Mouse (Mus musculus): ENCODE data around the gene Gja8. TPM values are rescaled to one million over a fixed set of nuclear protein-coding genes. Genes with fewer than 3 reads are reported as not detected.

The Gja8 gene
- polyA plus RNA-seq, 1 experiment from 2014 or later, result 0.04 TPM

DNA sequence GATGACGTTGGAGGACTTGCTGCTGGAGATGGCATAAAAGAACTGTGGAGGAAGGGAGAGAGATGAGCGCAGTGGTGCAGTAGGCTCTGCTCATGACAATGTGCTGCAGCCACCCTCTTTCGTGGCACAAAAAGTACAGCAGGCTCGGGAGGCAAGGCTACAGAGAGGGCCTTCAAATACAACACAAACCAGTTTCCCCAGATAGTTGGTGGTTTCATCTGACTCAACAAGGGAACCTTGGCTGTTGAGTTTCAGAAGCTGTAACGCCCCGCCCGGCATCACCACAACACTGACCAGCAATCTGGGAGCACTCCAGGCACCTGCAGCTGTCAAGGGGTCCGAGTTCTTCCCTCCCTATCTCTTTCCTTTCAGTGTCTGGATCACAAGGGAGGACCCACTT, 53.3 kb downstream of the Gja8 start:
- H3K9ac ChIP-seq, result no peak overlapping the region
- no peak overlapping the region for H3K4me2 ChIP-seq
- no peak overlapping the region for H3K27ac ChIP-seq
- H3K4me1 ChIP-seq, result no peaks in the 10 kb centered on the region
- H3K27me3 ChIP-seq (replicated peaks), result no peaks in the 10 kb centered on the region
- WGBS, result 96% methylated on average over 8 of the region's 8 CpGs
- peaks cover 41% of the 10 kb centered on the region for H3K36me3 ChIP-seq (replicated peaks)
- no peak overlapping the region for H3K4me3 ChIP-seq
- H3K9me3 ChIP-seq, result no peaks in the 10 kb centered on the region
- no peak for ATAC-seq (replicated peaks)

DNA sequence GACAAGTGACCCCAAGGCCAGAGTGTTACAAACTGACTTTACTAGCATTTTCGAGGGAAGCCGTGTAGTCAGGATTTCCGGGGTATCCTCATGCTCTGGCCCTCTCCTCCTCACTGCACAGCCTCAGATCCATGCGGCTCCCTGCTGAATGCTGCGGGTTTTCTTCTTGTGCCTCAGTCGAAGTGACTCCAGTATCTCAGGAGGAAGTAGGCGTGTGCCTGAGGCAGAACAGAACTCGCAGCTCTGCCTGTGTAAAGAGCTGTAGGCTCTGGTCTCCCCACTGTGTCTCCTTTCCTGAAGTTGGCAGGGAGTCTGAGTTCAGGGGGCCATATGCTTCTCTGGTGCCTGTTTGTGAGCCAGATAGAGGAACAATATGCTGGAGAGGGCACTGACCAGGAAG, 54.8 kb downstream of the Gja8 start:
- Histone ChIP-seq H3K4me3 (no peak overlapping the region), H3K27ac (no peak overlapping the region), H3K27me3 (replicated peaks) (no peaks in the 10 kb centered on the region), H3K9ac (no peak overlapping the region), H3K36me3 (replicated peaks) (peaks cover 41% of the 10 kb centered on the region), H3K4me2 (no peak overlapping the region), H3K9me3 (no peaks in the 10 kb centered on the region), H3K4me1 (no peaks in the 10 kb centered on the region)
- no peak for ATAC-seq (replicated peaks)
- WGBS, result 90% methylated on average over 8 of the region's 8 CpGs

DNA sequence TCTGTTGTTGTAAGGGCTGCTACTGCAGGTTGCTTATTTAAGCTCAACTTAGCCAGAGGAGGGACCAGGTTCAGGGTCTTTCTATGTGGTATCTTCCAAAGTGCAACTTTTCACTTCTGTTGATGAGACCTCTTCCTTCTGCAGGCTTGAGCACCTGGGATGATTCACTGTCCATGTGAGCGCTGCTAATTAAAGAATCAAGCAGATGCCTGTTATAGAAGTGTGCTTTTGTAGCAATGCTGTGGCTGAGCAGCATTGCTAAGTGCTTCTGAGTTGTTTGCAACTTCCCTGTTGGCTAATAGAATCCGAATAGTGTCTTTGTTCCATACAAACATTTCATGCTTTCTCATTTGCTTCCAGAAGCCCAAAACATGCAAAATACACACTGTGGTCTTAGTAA, 55.5 kb downstream of the Gja8 start:
- peaks cover 41% of the 10 kb centered on the region for H3K36me3 ChIP-seq (replicated peaks)

DNA sequence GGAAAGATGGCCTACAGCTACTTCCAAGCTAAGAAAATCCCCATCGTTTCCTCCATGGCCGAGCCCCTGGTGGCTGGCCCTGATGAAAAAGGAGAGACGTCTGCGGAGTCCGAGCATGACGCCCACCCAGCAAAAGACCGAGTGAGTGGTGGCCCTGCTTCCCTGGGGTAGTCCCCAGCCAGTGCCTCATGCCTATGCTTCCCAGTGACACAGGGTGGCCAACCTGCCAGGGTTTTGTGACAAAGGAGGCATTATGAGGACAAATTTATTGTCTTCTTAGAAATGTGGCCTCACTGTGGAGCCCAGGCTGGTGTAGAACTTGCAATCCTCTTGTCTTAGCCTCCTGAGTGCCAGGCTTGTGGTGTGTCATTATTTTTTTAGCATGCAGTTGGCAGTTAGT, 56.7 kb downstream of the Gja8 start:
- Histone ChIP-seq H3K9me3 (no peaks in the 10 kb centered on the region), H3K4me1 (no peaks in the 10 kb centered on the region), H3K9ac (no peak overlapping the region), H3K4me2 (no peak overlapping the region), H3K27ac (no peak overlapping the region), H3K27me3 (replicated peaks) (no peaks in the 10 kb centered on the region), H3K36me3 (replicated peaks) (peaks cover 36% of the 10 kb centered on the region), H3K4me3 (no peak overlapping the region)
- ATAC-seq (replicated peaks), result no peak
- 91% methylated on average over 7 of the region's 7 CpGs for WGBS

More for the DNA sequence above, 55.5 kb downstream of the Gja8 start:
- H3K9ac ChIP-seq, result no peak overlapping the region
- H3K4me3 ChIP-seq, result no peak overlapping the region
- no peak overlapping the region for H3K27ac ChIP-seq
- H3K9me3 ChIP-seq, result no peaks in the 10 kb centered on the region
- H3K4me1 ChIP-seq, result no peaks in the 10 kb centered on the region
- WGBS, result 98% methylated on average over 2 of the region's 2 CpGs
- no peak overlapping the region for H3K4me2 ChIP-seq
- no peaks in the 10 kb centered on the region for H3K27me3 ChIP-seq (replicated peaks)
- ATAC-seq (replicated peaks), result no peak

DNA sequence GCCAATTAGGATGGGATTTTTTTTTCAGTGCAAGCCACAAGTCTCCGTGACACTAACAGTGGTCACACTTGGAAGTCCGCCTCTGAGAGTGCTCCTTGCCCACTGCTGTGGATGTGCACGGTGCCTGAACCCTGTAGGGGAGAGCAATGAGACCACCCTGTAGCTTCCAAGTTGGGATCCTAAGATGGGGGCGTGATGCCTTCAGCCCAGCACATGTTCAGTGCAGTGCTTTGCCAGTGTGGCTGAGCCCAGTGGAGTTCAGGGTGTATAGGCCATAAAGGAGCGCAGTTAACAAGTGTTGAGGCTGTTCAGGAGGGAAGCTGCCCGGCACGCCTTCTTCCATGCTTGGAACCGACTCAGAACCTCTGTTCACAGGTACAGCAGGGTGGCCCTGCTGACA, 57.3 kb downstream of the Gja8 start:
- Histone ChIP-seq H3K27ac (no peak overlapping the region), H3K36me3 (replicated peaks) (peaks cover 31% of the 10 kb centered on the region), H3K4me2 (no peak overlapping the region), H3K27me3 (replicated peaks) (no peaks in the 10 kb centered on the region), H3K4me1 (no peaks in the 10 kb centered on the region), H3K9me3 (no peaks in the 10 kb centered on the region), H3K9ac (no peak overlapping the region), H3K4me3 (no peak overlapping the region)
- WGBS, result 97% methylated on average over 8 of the region's 8 CpGs
- ATAC-seq (replicated peaks), result no peak

DNA sequence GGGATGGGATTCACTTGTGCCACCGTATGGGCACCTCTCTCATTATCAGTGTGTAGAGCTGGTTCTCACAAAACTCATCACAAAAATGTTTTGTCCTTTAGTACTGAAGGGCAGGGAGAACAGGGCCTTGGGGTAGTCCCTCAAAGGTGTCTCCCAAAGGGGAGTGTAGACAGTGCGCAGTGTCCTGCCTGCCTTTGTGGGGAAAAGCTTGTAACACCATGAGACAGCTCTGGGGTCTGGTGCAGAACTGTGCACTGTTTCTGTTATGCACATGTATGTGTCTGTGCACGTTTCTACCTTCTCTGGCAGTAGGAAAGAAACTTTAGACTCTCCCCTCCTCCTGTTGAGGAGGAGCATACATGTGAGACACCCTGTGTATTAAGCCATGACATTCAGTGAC, 58.0 kb downstream of the Gja8 start:
- no peak for ATAC-seq (replicated peaks)
- no peak overlapping the region for H3K4me2 ChIP-seq
- H3K36me3 ChIP-seq (replicated peaks), result peaks cover 30% of the 10 kb centered on the region
- H3K27ac ChIP-seq, result no peak overlapping the region
- no peaks in the 10 kb centered on the region for H3K27me3 ChIP-seq (replicated peaks)
- no peak overlapping the region for H3K4me3 ChIP-seq
- no peaks in the 10 kb centered on the region for H3K9me3 ChIP-seq
- H3K4me1 ChIP-seq, result no peaks in the 10 kb centered on the region
- H3K9ac ChIP-seq, result no peak overlapping the region
- 97% methylated on average over 3 of the region's 3 CpGs for WGBS

Other genes with a start within 250 kb of the Gja8 start
- 37.8 and 38.7 TPM in 2 replicates for gene Pias3, start 229.6 kb downstream of the Gja8 start, polyA plus RNA-seq (2015; fragmentation: Nextera tagmentation; extraction: Ambion mirVana)
- gene Nudt17, start 217.5 kb downstream of the Gja8 start, polyA plus RNA-seq (2015; fragmentation: Nextera tagmentation; extraction: Ambion mirVana), result 13.5 and 15.4 TPM in 2 replicates
- gene Polr3c, start 198.4 kb downstream of the Gja8 start, polyA plus RNA-seq (2015; fragmentation: Nextera tagmentation; extraction: Ambion mirVana), result 33.7 and 33.8 TPM in 2 replicates
- gene Rnf115, start 198.4 kb downstream of the Gja8 start, polyA plus RNA-seq (2015; fragmentation: Nextera tagmentation; extraction: Ambion mirVana), result 67.1 and 73.4 TPM in 2 replicates
- 0.17 and 0.36 TPM in 2 replicates for gene Pdzk1, start 96.7 kb downstream of the Gja8 start, polyA plus RNA-seq (2015; fragmentation: Nextera tagmentation; extraction: Ambion mirVana)
- gene Cd160, start 96.7 kb downstream of the Gja8 start, polyA plus RNA-seq (2015; fragmentation: Nextera tagmentation; extraction: Ambion mirVana), result 0.19 and 0.22 TPM in 2 replicates
- 3.1 and 4.7 TPM in 2 replicates for gene Gja5, start 21.3 kb downstream of the Gja8 start, polyA plus RNA-seq (2015; fragmentation: Nextera tagmentation; extraction: Ambion mirVana)
- gene Gpr89, start 20.7 kb downstream of the Gja8 start, polyA plus RNA-seq (2015; fragmentation: Nextera tagmentation; extraction: Ambion mirVana), result 37.6 and 40.5 TPM in 2 replicates
- gene Acp6, start 232.8 kb upstream of the Gja8 start, polyA plus RNA-seq (2015; fragmentation: Nextera tagmentation; extraction: Ambion mirVana), result 21.6 and 22.4 TPM in 2 replicates